Mouse (Mus musculus): Measurements from ENCODE around the gene Hipk2.

Hipk2 gene

DNA sequence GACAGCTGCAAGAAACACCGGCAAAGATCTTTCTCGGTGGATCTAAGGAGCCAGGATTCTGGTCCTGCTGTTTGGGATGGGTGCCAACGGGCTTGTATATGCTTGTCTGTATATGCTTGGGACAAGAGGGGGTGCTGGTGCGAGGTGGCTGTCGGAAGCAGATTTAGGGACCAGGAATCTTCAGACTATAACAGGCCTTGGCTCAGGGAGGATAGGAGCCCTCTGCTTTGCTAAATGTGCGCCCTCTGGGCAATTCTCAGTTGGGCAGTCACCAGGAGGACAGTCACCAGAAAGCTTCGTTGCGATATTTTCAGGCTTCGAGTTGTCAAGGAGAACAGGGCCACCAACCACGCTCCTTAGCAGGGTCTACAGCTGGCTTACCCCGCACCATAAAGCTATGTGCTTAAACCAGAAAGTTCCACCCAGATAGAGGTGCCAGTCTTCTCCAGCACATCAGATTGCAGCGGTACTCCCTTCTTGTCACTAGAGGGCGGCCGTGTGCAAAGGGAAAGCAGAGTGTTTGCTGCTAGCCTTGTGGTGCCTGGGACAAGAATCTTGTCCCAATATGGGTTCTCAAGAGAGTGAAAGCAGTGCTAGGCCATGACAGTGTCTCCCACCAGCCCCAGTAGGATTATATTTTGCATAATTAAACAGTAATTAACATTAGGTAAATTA lies 225.6 kb downstream of the Hipk2 start:
- DNase-seq (ENCODE audit: low spot score in 2 of 2), result peak; percentile 43 to 56

DNA sequence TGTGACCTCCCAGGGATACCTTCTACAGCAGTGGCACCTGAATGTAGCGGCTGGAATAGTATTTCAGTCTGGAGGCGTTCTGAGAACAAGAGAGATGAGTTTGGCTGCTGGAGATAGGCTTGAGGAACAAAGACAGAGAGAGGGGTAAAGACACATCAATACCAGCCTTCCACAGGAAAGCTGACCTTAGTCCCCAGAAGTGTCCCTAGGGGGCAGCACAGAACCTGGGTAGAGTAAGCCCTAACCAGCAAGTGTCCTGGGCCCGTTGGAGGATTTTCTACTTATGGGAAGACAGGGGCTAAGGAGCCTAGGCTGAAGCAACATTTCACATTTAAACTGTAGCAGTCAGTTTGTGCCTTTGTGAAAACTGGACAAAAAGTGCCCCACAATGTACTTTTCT lies 226.4 kb downstream of the Hipk2 start:
- no peak for DNase-seq (ENCODE audit: low spot score in 2 of 2)
